Mouse (Mus musculus): ENCODE results near the gene Gabarap.

The Gabarap gene

GRCm38 (mm10) chr11:69970222-69970621, 20.7 kb upstream of the Gabarap start:
- no peak for DNase-seq (ENCODE audit: low spot score)

GRCm38 (mm10) chr11:69970775-69971174, 20.2 kb upstream of the Gabarap start:
- DNase-seq (ENCODE audit: low spot score): no peak

- DNase-seq (ENCODE audit: low spot score): no peak
Observed at GRCm38 (mm10) chr11:69974907-69975306, 16.0 kb upstream of the Gabarap start.

- peak; percentile 55 for DNase-seq (ENCODE audit: low spot score)
Observed at GRCm38 (mm10) chr11:69976271-69976670, 14.7 kb upstream of the Gabarap start.

GRCm38 (mm10) chr11:69979827-69980195, 11.1 kb upstream of the Gabarap start:
- no peak for DNase-seq (ENCODE audit: low spot score)

GRCm38 (mm10) chr11:69980196-69981140, 10.5 kb upstream of the Gabarap start:
- DNase-seq (ENCODE audit: low spot score): peak; percentile 95

GRCm38 (mm10) chr11:69981141-69981762, 9.7 kb upstream of the Gabarap start, which contains the start of gene Ctdnep1:
Gene Ctdnep1, plus strand, starts transcription at chr11:69981156.
- no peak for DNase-seq (ENCODE audit: low spot score)

GRCm38 (mm10) chr11:69982225-69982624, 8.7 kb upstream of the Gabarap start, which contains the start of gene Elp5:
Gene Elp5, minus strand, starts transcription at chr11:69982517.
- DNase-seq (ENCODE audit: low spot score): no peak

GRCm38 (mm10) chr11:69982877-69983276, 8.1 kb upstream of the Gabarap start:
- DNase-seq (ENCODE audit: low spot score): no peak

- DNase-seq (ENCODE audit: low spot score): no peak
Observed at GRCm38 (mm10) chr11:69983377-69983776, 7.6 kb upstream of the Gabarap start.

- no peak for DNase-seq (ENCODE audit: low spot score)
Observed at GRCm38 (mm10) chr11:69984431-69984830, 6.5 kb upstream of the Gabarap start.

GRCm38 (mm10) chr11:69989949-69990348, 994 bp upstream of the Gabarap start:
- no peak for DNase-seq (ENCODE audit: low spot score)

GRCm38 (mm10) chr11:69991711-69992110, 768 bp downstream of the Gabarap start:
- no peak for DNase-seq (ENCODE audit: low spot score)

GRCm38 (mm10) chr11:69992396-69992795, 1.5 kb downstream of the Gabarap start:
- no peak for DNase-seq (ENCODE audit: low spot score)

GRCm38 (mm10) chr11:69992932-69993331, 2.0 kb downstream of the Gabarap start:
- no peak for DNase-seq (ENCODE audit: low spot score)

GRCm38 (mm10) chr11:69994401-69995090, 3.6 kb downstream of the Gabarap start:
- DNase-seq (ENCODE audit: low spot score): no peak

- DNase-seq (ENCODE audit: low spot score): peak; percentile 98
Observed at GRCm38 (mm10) chr11:69995391-69995960, 4.5 kb downstream of the Gabarap start, which contains the start of gene Phf23. Gene Phf23, plus strand, starts transcription at chr11:69995777.

GRCm38 (mm10) chr11:69996161-69997061, 5.5 kb downstream of the Gabarap start:
- peak; percentile 66 for DNase-seq (ENCODE audit: low spot score)

GRCm38 (mm10) chr11:69997070-69997509, 6.1 kb downstream of the Gabarap start:
- DNase-seq (ENCODE audit: low spot score): peak; percentile 89

- DNase-seq (ENCODE audit: low spot score): no peak
Observed at GRCm38 (mm10) chr11:69998567-69999491, 7.9 kb downstream of the Gabarap start.
